Mouse (Mus musculus): ENCODE data around the gene Olfr1389.
"Not testable (repeated sequence)": the region's sequence is repeated elsewhere in the genome, so short reads cannot be mapped to it uniquely, and the experiment has no call there.

DNA sequence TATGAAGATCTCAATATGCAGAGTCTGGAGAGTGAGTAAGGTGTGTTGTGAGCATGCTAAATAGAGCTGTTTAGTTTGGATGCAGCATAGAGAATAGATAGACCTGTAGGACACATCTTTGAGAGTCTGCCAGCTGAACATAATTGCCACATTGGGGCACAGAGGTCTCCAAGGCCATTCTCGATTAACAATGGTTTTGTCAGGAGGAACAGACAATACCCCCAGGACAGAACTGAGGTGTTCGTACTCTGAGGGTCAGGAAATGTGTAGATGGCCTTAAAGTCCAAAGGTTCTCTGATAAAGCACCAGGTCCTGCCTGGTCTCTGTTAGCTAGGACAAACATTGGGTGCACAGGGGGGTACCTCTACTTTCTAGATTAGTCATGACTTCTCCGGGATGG lies 41.9 kb downstream of the Olfr1389 start, which contains the start of gene Olfr1386:
- TF ChIP-seq POLR2A, CTCF (IDR thresholded peaks at IDR 0.05; ENCODE audit: extremely low read depth, insufficient read depth, low read length): not testable (repeated sequence)
